Mouse (Mus musculus): Measurements from ENCODE around the gene Zfp970. TPM values are rescaled to one million over a fixed set of nuclear protein-coding genes. Genes with fewer than 3 reads are reported as not detected.
"Not testable (repeated sequence)": the region's sequence is repeated elsewhere in the genome, so short reads cannot be mapped to it uniquely, and the experiment has no call there.

The Zfp970 gene
- 10 to 100 TPM; 32.4 to 42.5 TPM for total RNA-seq (2021)
- long read RNA-seq, experiment 1, partial matches to known transcripts, result 3 of 9 reads
- long read RNA-seq, experiment 1, other reads (novel, unspliced or antisense), result 2 of 9 reads
- long read RNA-seq, experiment 2, partial matches to known transcripts, result 7 of 22 reads
- long read RNA-seq, experiment 2, other reads (novel, unspliced or antisense), result 10 of 22 reads

DNA sequence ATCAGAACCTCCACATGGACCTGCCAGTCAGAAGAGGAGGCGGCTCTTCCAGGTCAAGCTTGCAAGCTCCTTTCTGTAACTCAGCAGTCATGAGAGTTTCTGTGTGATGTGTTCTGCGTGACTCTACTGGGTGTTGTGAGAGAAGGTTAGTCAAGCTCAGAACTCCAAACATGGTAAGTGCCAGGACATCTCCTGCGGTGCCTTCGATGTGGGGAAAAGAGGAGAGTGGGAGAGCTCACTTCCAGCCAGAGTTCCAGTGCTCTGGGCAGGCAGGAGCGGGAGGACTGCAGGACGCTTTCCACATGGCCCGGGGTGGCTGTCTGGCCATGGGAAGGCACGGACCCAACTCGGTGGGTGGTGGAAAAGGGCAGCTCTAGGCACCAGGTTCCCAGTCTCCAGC is at the start of gene Zfp970:
Gene Zfp970 (plus strand): TSS at position 58 of the 400 bp plus-strand sequence.
- Histone ChIP-seq H3K4me3 (peak within 1 kb of the TSS; percentile 63), H3K27ac (peak within 1 kb of the TSS; percentile 0; the same call in 1 of the 2 replicates)
- DNase-seq (ENCODE audit: low spot score in 2 of 2), result not testable (repeated sequence)

GRCm38 (mm10) chr2:177468222-177468621 is 3.7 kb downstream of the Zfp970 start:
- DNase-seq (ENCODE audit: low spot score in 2 of 2); H3K4me3 ChIP-seq; H3K27ac ChIP-seq: not testable (repeated sequence)

DNA sequence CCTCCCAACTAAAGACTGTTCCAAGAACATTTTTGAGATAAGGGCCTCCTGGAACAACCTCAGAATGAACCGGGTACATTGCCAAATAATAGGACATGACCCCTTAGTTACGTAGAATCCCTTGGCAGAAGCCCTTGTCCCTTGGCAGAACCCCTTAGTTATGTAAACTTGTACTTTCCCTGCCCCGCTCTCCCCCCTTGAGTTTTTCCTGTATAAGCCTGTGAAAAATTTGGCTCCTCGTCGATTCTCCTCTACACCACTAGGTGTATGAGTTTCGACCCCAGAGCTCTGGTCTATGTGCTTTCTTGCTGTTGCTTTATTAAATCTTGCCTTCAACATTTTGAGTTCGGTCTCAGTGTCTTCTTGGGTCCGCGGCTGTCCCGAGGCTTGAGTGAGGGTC is 7.7 kb downstream of the Zfp970 start:
- DNase-seq (ENCODE audit: low spot score in 2 of 2); H3K27ac ChIP-seq; H3K4me3 ChIP-seq: not testable (repeated sequence)

- not testable (repeated sequence) for H3K4me3 ChIP-seq; H3K27ac ChIP-seq; DNase-seq (ENCODE audit: low spot score in 2 of 2)
Measured at GRCm38 (mm10) chr2:177481971-177482370, 17.4 kb downstream of the Zfp970 start.

GRCm38 (mm10) chr2:177483238-177483948 is 18.9 kb downstream of the Zfp970 start:
- H3K27ac ChIP-seq; DNase-seq (ENCODE audit: low spot score in 2 of 2); H3K4me3 ChIP-seq: not testable (repeated sequence)

GRCm38 (mm10) chr2:177498067-177498466 is 33.5 kb downstream of the Zfp970 start, which contains the start of gene Gm14403:
Gene Gm14403 (plus strand): TSS chr2:177498215.
- not testable (repeated sequence) for DNase-seq (ENCODE audit: low spot score in 2 of 2)
- H3K4me3 ChIP-seq, result peak within 1 kb of the TSS; percentile 56

GRCm38 (mm10) chr2:177499182-177499581 is 34.6 kb downstream of the Zfp970 start:
- H3K27ac ChIP-seq; DNase-seq (ENCODE audit: low spot score in 2 of 2); H3K4me3 ChIP-seq: not testable (repeated sequence)

More at GRCm38 (mm10) chr2:177498067-177498466, 33.5 kb downstream of the Zfp970 start, which contains the start of gene Gm14403:
- H3K27ac ChIP-seq, result peak within 1 kb of the TSS; percentile 57; the same call in 1 of the 2 replicates

DNA sequence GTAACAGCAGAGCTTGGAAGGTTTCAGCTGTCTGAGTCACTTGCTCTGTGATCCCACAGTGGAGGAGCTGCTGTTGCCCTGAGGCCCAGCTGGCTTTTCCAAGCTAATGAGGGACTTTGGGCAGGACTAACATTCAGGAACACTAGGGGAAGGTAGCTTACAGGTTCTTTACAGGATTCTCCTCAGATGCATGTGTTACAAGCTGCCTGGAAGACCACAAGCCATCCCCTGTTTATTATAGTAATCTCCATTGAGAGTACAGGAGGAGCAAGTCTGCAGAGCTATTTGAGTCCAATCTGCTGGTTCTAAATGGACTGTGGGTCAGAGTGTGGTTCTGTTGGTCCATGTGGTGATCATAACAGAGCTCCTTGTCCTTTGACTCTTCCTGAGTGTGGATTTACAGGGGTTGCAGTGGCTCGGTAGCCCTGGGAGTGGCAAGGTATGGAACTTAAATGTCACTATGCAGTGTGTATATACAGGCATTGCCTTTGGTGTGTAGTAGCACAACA is 40.7 kb downstream of the Zfp970 start:
- DNase-seq (ENCODE audit: low spot score in 2 of 2); H3K4me3 ChIP-seq; H3K27ac ChIP-seq: not testable (repeated sequence)

- not testable (repeated sequence) for DNase-seq (ENCODE audit: low spot score in 2 of 2); H3K4me3 ChIP-seq; H3K27ac ChIP-seq
Measured at GRCm38 (mm10) chr2:177511381-177511780, 46.8 kb downstream of the Zfp970 start.

DNA sequence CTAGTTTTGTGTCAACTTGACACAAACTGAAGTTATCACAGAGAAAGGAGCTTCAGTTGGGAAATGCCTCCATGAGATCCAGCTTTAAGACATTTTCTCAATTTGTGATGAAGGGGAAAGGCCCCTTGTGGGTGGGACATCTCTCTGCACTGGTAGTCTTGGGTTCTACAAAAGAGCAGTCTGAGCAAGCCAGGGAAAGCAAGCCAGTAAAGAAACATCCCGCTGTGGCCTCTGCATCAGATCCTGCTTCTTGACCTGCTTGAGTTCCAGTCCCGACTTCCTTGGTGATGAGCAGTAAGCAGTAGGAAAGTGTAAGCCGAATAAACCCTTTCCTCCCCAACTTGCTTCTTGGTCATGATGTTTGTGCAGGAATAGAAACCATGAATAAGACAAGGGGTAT is 47.4 kb downstream of the Zfp970 start:
- H3K4me3 ChIP-seq; DNase-seq (ENCODE audit: low spot score in 2 of 2); H3K27ac ChIP-seq: not testable (repeated sequence)

GRCm38 (mm10) chr2:177513991-177514479 is 49.5 kb downstream of the Zfp970 start:
- DNase-seq (ENCODE audit: low spot score in 2 of 2); H3K4me3 ChIP-seq; H3K27ac ChIP-seq: not testable (repeated sequence)

- not testable (repeated sequence) for H3K4me3 ChIP-seq; H3K27ac ChIP-seq; DNase-seq (ENCODE audit: low spot score in 2 of 2)
Measured at GRCm38 (mm10) chr2:177517746-177518145, 53.2 kb downstream of the Zfp970 start.

DNA sequence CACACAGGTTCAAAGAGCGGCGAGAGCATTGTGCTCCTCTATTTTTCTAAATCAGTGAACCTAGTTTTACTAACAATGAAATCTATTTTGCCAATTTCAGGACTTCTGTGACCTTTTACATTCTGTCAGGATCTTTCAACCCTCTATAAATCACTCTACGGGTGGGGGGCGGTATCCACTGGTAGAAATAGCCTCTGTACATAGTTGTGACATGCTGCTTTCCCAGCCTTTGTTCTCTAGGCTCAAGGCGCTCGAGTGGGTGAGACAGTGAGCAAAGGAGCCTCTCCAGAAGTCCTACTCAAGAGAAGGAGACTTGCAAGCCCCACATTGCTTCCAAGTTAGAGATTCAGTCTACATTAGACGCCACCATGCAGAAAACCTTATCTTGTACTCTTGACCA is 53.8 kb downstream of the Zfp970 start:
- not testable (repeated sequence) for DNase-seq (ENCODE audit: low spot score in 2 of 2)

DNA sequence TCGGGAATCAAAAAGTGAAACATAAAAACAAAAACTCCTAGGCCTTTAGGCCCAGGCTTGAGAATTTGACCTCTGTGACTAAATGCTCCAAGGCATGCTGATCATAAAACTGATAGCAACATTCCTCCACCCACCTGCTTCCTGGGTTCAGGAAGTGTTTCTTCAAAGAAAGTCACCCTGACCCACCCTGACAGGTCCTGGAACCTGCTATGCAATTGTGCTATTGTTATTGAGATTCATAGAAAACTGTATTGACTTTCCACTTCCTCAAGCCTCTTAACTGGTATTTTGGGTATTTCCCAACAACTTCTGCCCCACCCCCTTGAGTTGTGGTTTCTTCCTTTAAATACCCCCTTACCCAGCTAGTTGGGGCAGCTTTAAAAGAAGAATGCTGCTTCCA is 54.4 kb downstream of the Zfp970 start:
- not testable (repeated sequence) for DNase-seq (ENCODE audit: low spot score in 2 of 2); H3K27ac ChIP-seq; H3K4me3 ChIP-seq

More for the DNA sequence above, 53.8 kb downstream of the Zfp970 start:
- not testable (repeated sequence) for H3K4me3 ChIP-seq, H3K27ac ChIP-seq

Measured in layer of hippocampus, adult 2 months (tissue).